Mouse (Mus musculus) limb, embryonic 11.5 days (tissue): ENCODE results near the gene Mtmr1. TPM values are rescaled to one million over a fixed set of nuclear protein-coding genes. Genes with fewer than 3 reads are reported as not detected.

Experiments
- ATAC-seq: fragments of 200-750 bp; cut with Nextera tagmentation; 2 replicates; pipeline ENCODE4 v1.8.0; 2017; ENCODE audit warnings: low read depth; ENCODE audit not compliant: insufficient number of reproducible peaks, low FRiP score, low TSS enrichment
- DNase-seq: peaks from one replicate; pipeline ENCODE4 v3.0.0-alpha.2; 2015; ENCODE audit warnings: low spot score
- H3K27ac ChIP-seq: fragments of 300-500 bp; sonication (generic); replicated peaks from 2 replicates; pipeline ENCODE4 v1.5.1; 2014; ENCODE audit warnings: low read depth, mild to moderate bottlenecking, low read length
- H3K27me3 ChIP-seq: fragments of 300-500 bp; sonication (generic); 2 replicates; pipeline ENCODE4 v1.6.1; 2014; ENCODE audit warnings: mild to moderate bottlenecking, low read length, mixed read lengths; ENCODE audit not compliant: control insufficient read depth, insufficient read depth
- H3K36me3 ChIP-seq: fragments of 300-500 bp; sonication (generic); 2 replicates; pipeline ENCODE4 v1.6.1; 2014; ENCODE audit warnings: mild to moderate bottlenecking, low read length, moderate library complexity, mixed read lengths; ENCODE audit not compliant: control insufficient read depth, insufficient read depth
- H3K4me1 ChIP-seq: fragments of 300-500 bp; sonication (generic); 2 replicates; pipeline ENCODE4 v1.6.1; 2014; ENCODE audit warnings: low read length, mixed read lengths; ENCODE audit not compliant: control insufficient read depth, insufficient read depth
- H3K4me2 ChIP-seq: fragments of 300-500 bp; sonication (generic); 2 replicates; pipeline ENCODE4 v1.6.1; 2014; ENCODE audit warnings: low read depth, mild to moderate bottlenecking, moderate library complexity; ENCODE audit not compliant: severe bottlenecking
- H3K4me3 ChIP-seq: fragments of 300-500 bp; sonication (generic); 2 replicates; pipeline ENCODE4 v1.5.1; 2014; ENCODE audit warnings: low read depth, low read length
- H3K9ac ChIP-seq: fragments of 300-500 bp; sonication (generic); 2 replicates; pipeline ENCODE4 v1.6.1; 2014; ENCODE audit warnings: mild to moderate bottlenecking, low read length
- H3K9me3 ChIP-seq: fragments of 300-500 bp; sonication (generic); 2 replicates; pipeline ENCODE4 v1.6.1; 2016; ENCODE audit warnings: low read length; ENCODE audit not compliant: control insufficient read depth
- WGBS: fragments of 180-500 bp; shearing (Covaris S2); extraction: QIAGEN DNeasy Blood & Tissue Kit; methylation state at CpG from one replicate; pipeline ENCODE4 v1.1.7; 2014; 5-methylcytosine and 5-hydroxymethylcytosine counted together
- polyA plus RNA-seq: library from polyadenylated mRNA; unstranded; fragments of >200 nt; fragmentation: Nextera tagmentation; extraction: Ambion mirVana; gene quantifications from 2 replicates; pipeline ENCODE4 v1.2.1, GENCODE M21; 2014

The Mtmr1 gene
- polyA plus RNA-seq, 1 experiment from 2014 or later = 7.1 TPM

GRCm38 (mm10) chrX:71378435-71378834 lies 13.9 kb downstream of the Mtmr1 start:
- WGBS = 89% methylated on average over 2 of the region's 2 CpGs

GRCm38 (mm10) chrX:71381571-71381970 lies 17.0 kb downstream of the Mtmr1 start:
- WGBS = 53% methylated on average over 5 of the region's 5 CpGs
- DNase-seq = no peak
- H3K4me3 ChIP-seq = no peak overlapping the region
- no peak overlapping the region for H3K27ac ChIP-seq
- no peak for ATAC-seq
- no peaks in the 10 kb centered on the region for H3K4me1 ChIP-seq
- no peaks in the 10 kb centered on the region for H3K9me3 ChIP-seq
- H3K4me2 ChIP-seq = no peak overlapping the region
- H3K36me3 ChIP-seq = no peaks in the 10 kb centered on the region
- H3K9ac ChIP-seq = no peak overlapping the region
- H3K27me3 ChIP-seq = no peaks in the 10 kb centered on the region

More at GRCm38 (mm10) chrX:71378435-71378834, 13.9 kb downstream of the Mtmr1 start:
- Histone ChIP-seq H3K4me1 (no peaks in the 10 kb centered on the region), H3K27me3 (no peaks in the 10 kb centered on the region), H3K9ac (no peak overlapping the region), H3K36me3 (no peaks in the 10 kb centered on the region), H3K27ac (no peak overlapping the region), H3K9me3 (no peaks in the 10 kb centered on the region), H3K4me3 (no peak overlapping the region), H3K4me2 (no peak overlapping the region)
- ATAC-seq (no peak), DNase-seq (no peak)

- Histone ChIP-seq H3K9me3 (no peaks in the 10 kb centered on the region), H3K9ac (no peak overlapping the region), H3K27me3 (no peaks in the 10 kb centered on the region), H3K4me1 (no peaks in the 10 kb centered on the region), H3K4me3 (no peak overlapping the region), H3K27ac (no peak overlapping the region), H3K36me3 (no peaks in the 10 kb centered on the region), H3K4me2 (no peak overlapping the region)
- no peak for ATAC-seq
- WGBS = 72% methylated on average over 4 of the region's 4 CpGs
- DNase-seq = no peak
Measured at GRCm38 (mm10) chrX:71396326-71396725, 31.8 kb downstream of the Mtmr1 start.

- H3K4me3 ChIP-seq = no peak overlapping the region
Measured at GRCm38 (mm10) chrX:71406290-71406689, 41.7 kb downstream of the Mtmr1 start.

GRCm38 (mm10) chrX:71408386-71408785 lies 43.8 kb downstream of the Mtmr1 start:
- 50% methylated on average over 1 of the region's 1 CpGs for WGBS
- no peaks in the 10 kb centered on the region for H3K4me1 ChIP-seq
- no peak overlapping the region for H3K4me2 ChIP-seq
- no peaks in the 10 kb centered on the region for H3K9me3 ChIP-seq
- H3K27ac ChIP-seq = no peak overlapping the region
- H3K36me3 ChIP-seq = no peaks in the 10 kb centered on the region
- no peaks in the 10 kb centered on the region for H3K27me3 ChIP-seq
- no peak overlapping the region for H3K9ac ChIP-seq
- no peak overlapping the region for H3K4me3 ChIP-seq
- ATAC-seq (no peak), DNase-seq (no peak)

More at GRCm38 (mm10) chrX:71406290-71406689, 41.7 kb downstream of the Mtmr1 start:
- Histone ChIP-seq H3K9me3 (no peaks in the 10 kb centered on the region), H3K4me1 (no peaks in the 10 kb centered on the region), H3K36me3 (no peaks in the 10 kb centered on the region), H3K27me3 (no peaks in the 10 kb centered on the region), H3K27ac (no peak overlapping the region), H3K9ac (no peak overlapping the region), H3K4me2 (no peak overlapping the region)
- ATAC-seq (no peak), DNase-seq (no peak)

- Histone ChIP-seq H3K9ac (no peak overlapping the region), H3K9me3 (no peaks in the 10 kb centered on the region), H3K36me3 (no peaks in the 10 kb centered on the region), H3K27me3 (no peaks in the 10 kb centered on the region), H3K4me1 (no peaks in the 10 kb centered on the region), H3K4me2 (no peak overlapping the region), H3K27ac (no peak overlapping the region), H3K4me3 (no peak overlapping the region)
- WGBS = 53% methylated on average over 3 of the region's 3 CpGs
- DNase-seq (no peak), ATAC-seq (no peak)
Measured at GRCm38 (mm10) chrX:71412776-71413175, 48.2 kb downstream of the Mtmr1 start.

GRCm38 (mm10) chrX:71413616-71414015 lies 49.1 kb downstream of the Mtmr1 start:
- ATAC-seq = no peak
- DNase-seq = no peak

GRCm38 (mm10) chrX:71424852-71425251 lies 60.3 kb downstream of the Mtmr1 start:
- H3K4me1 ChIP-seq = no peaks in the 10 kb centered on the region
- H3K27me3 ChIP-seq = no peaks in the 10 kb centered on the region
- ATAC-seq = no peak
- WGBS = 65% methylated on average over 1 of the region's 1 CpGs
- H3K4me3 ChIP-seq = no peak overlapping the region
- no peak overlapping the region for H3K27ac ChIP-seq
- H3K9ac ChIP-seq = no peak overlapping the region
- DNase-seq = no peak
- no peaks in the 10 kb centered on the region for H3K36me3 ChIP-seq
- no peaks in the 10 kb centered on the region for H3K9me3 ChIP-seq
- H3K4me2 ChIP-seq = no peak overlapping the region

More at GRCm38 (mm10) chrX:71413616-71414015, 49.1 kb downstream of the Mtmr1 start:
- 87% methylated on average over 4 of the region's 4 CpGs for WGBS
- Histone ChIP-seq H3K27ac (no peak overlapping the region), H3K9me3 (no peaks in the 10 kb centered on the region), H3K4me1 (no peaks in the 10 kb centered on the region), H3K4me3 (no peak overlapping the region), H3K27me3 (no peaks in the 10 kb centered on the region), H3K9ac (no peak overlapping the region), H3K4me2 (no peak overlapping the region), H3K36me3 (no peaks in the 10 kb centered on the region)

- no peaks in the 10 kb centered on the region for H3K9me3 ChIP-seq
- no peak overlapping the region for H3K4me3 ChIP-seq
- DNase-seq = peak; percentile 85
- H3K4me1 ChIP-seq = no peaks in the 10 kb centered on the region
- H3K27me3 ChIP-seq = no peaks in the 10 kb centered on the region
- no peak for ATAC-seq
- H3K27ac ChIP-seq = no peak overlapping the region
- no peak overlapping the region for H3K9ac ChIP-seq
- H3K4me2 ChIP-seq = no peak overlapping the region
- WGBS = 45% methylated on average over 9 of the region's 9 CpGs
- no peaks in the 10 kb centered on the region for H3K36me3 ChIP-seq
Measured at GRCm38 (mm10) chrX:71425746-71426519, 61.4 kb downstream of the Mtmr1 start.
